Mouse (Mus musculus) hindbrain, postnatal 0 days (tissue): Measurements from ENCODE around the gene Mdc1. TPM values are rescaled to one million over a fixed set of nuclear protein-coding genes. Genes with fewer than 3 reads are reported as not detected.

Experiments used
- ATAC-seq: fragments of 200-750 bp; cut with Nextera tagmentation; 2 replicates; pipeline ENCODE4 v1.8.0; 2017; ENCODE audit warnings: mild to moderate bottlenecking, moderate TSS enrichment, moderate library complexity
- DNase-seq: peaks from one replicate; pipeline ENCODE4 v3.0.0-alpha.2; 2015; ENCODE audit warnings: low spot score
- H3K27ac ChIP-seq: fragments of 300-500 bp; sonication (generic); 2 replicates; pipeline ENCODE4 v1.5.1; 2014; ENCODE audit warnings: mild to moderate bottlenecking
- H3K27me3 ChIP-seq: fragments of 300-500 bp; sonication (generic); 2 replicates; pipeline ENCODE4 v1.6.1; 2014; ENCODE audit warnings: low read length, mixed read lengths; ENCODE audit not compliant: insufficient read depth
- H3K36me3 ChIP-seq: fragments of 300-500 bp; sonication (generic); 2 replicates; pipeline ENCODE4 v1.6.1; 2014; ENCODE audit warnings: low read length, mixed read lengths; ENCODE audit not compliant: insufficient read depth
- H3K4me1 ChIP-seq: fragments of 300-500 bp; sonication (generic); 2 replicates; pipeline ENCODE4 v1.6.1; 2014; ENCODE audit warnings: antibody characterized with exemption, low read length, mixed read lengths; ENCODE audit not compliant: insufficient read depth
- H3K4me2 ChIP-seq: fragments of 300-500 bp; sonication (generic); 2 replicates; pipeline ENCODE4 v1.6.1; 2014; ENCODE audit warnings: low read depth, mild to moderate bottlenecking, low read length, moderate library complexity, mixed read lengths
- H3K4me3 ChIP-seq: fragments of 300-500 bp; sonication (generic); 2 replicates; pipeline ENCODE4 v1.5.1; 2014; ENCODE audit warnings: low read length
- H3K9ac ChIP-seq: fragments of 300-500 bp; sonication (generic); replicated peaks from 2 replicates; pipeline ENCODE4 v1.6.1; 2014; ENCODE audit warnings: mild to moderate bottlenecking, low read length, moderate library complexity, mixed read lengths
- H3K9me3 ChIP-seq: fragments of 300-500 bp; sonication (generic); 2 replicates; pipeline ENCODE4 v1.6.1; 2016; ENCODE audit warnings: low read length, mixed read lengths
- CTCF ChIP-seq: IDR thresholded peaks from 2 replicates; pipeline ENCODE4 v1.5.1; 2016; ENCODE audit warnings: antibody characterized with exemption, control low read depth, low read depth
- WGBS: fragments of 180-500 bp; shearing (Covaris S2); extraction: QIAGEN DNeasy Blood & Tissue Kit; methylation state at CpG from one replicate; pipeline ENCODE4 v1.1.7; 2014; 5-methylcytosine and 5-hydroxymethylcytosine counted together
- polyA plus RNA-seq: library from polyadenylated mRNA; unstranded; fragments of >200 nt; fragmentation: Nextera tagmentation; extraction: Ambion mirVana; gene quantifications from 2 replicates; pipeline ENCODE4 v1.2.1, GENCODE M21; 2015
- total RNA-seq: library from RNA; depleted of rRNA; stranded (reverse); fragments of >200 nt; gene quantifications from 2 replicates; pipeline ENCODE4 v1.2.3, GENCODE M21; 2014; rRNA removed

The Mdc1 gene
- total RNA-seq (14.7 and 26.7 TPM in 2 replicates), polyA plus RNA-seq (3.9 and 4.1 TPM in 2 replicates)

DNA sequence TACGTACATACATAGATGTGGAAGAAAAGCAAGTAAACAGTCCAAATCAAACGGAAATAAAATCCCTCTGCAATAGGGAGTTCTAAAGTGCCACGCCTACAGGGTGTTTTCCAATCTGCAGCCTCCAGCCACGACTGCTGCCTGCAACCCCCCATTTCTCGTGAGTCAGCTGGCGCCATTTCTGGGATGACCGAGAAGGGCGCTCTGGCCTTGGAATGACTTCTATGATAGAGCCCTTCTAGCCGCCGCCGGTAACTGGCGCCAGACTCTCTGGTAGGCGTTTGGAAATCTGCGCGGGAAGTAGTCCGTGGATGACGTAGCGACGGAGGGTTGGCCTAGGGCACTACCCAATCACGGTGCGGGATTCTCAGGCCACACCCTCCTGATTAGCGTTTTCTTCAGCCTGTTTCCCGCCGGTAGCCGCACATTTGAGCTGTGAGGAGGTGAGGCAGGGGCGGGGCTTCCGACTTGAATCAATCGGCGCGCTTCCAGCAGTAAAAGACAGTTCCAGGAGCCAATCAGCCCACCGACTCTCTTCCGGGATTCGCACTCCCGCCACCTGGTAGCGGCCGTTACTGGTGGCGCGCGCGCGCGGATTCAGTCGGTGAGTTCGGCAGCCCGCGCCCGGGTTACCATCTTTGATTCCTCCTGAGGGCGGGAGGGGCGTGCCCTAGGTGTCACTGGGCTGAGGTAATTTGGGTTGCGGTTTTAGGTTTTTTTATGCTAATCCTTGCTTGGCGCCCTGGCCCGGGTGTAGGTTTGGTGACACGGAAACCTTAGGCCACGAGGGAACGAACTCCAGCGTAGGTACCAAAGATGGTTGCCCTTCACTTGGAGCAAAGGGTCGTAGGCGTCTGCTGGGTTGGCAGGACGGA is at the start of gene Mdc1:
Gene Mdc1 (plus strand): TSS at position 440 of the 875 bp plus-strand sequence.
- H3K9ac ChIP-seq: peak within 1 kb of the TSS; percentile 51
- WGBS: under 1% methylated on average over 59 of the region's 59 CpGs
- peak within 1 kb of the TSS; percentile 74 for H3K4me2 ChIP-seq
- peak; percentile 63 for TF ChIP-seq CTCF
- H3K9me3 ChIP-seq: no peaks in the 10 kb centered on the region
- no peaks in the 10 kb centered on the region for H3K4me1 ChIP-seq
- peak; percentile 100 for DNase-seq
- no peaks in the 10 kb centered on the region for H3K27me3 ChIP-seq
- H3K4me3 ChIP-seq: peak within 1 kb of the TSS; percentile 65
- ATAC-seq: peak; percentile 95
- H3K27ac ChIP-seq: peak within 1 kb of the TSS; percentile 77
- H3K36me3 ChIP-seq: peaks cover 15% of the 10 kb centered on the region; the same call in 1 of the 2 replicates

DNA sequence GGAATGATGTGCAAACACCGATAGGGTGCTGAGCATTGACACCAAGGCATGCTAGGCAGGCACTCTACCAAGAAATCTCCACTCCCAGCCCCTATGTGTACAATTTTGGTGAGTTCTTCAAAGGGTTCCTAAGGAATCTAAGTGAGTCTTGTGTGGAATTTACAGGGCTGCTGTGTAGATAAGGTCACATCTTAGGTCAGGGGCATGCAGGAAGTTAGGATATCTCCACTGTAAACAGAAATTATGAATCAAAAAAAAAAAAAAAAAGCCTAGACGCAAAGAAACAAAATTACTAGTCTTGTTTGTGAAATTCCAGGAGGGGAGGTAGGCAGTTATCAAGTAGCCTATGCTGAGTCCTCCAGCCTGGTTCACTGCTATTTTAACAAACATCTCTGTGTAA is 48.5 kb upstream of the Mdc1 start:
- Histone ChIP-seq H3K36me3 (no peaks in the 10 kb centered on the region), H3K4me2 (no peak overlapping the region)
- WGBS: 77% methylated on average over 2 of the region's 2 CpGs

GRCm38 (mm10) chr17:35795099-35795498 is 46.2 kb upstream of the Mdc1 start:
- no peak overlapping the region for H3K4me3 ChIP-seq
- no peak overlapping the region for H3K27ac ChIP-seq
- TF ChIP-seq CTCF: no peak
- DNase-seq (no peak), ATAC-seq (no peak)
- H3K4me1 ChIP-seq: no peaks in the 10 kb centered on the region
- H3K4me2 ChIP-seq: no peak overlapping the region
- no peaks in the 10 kb centered on the region for H3K36me3 ChIP-seq
- H3K9me3 ChIP-seq: no peaks in the 10 kb centered on the region
- 55% methylated on average over 2 of the region's 2 CpGs for WGBS
- no peak overlapping the region for H3K9ac ChIP-seq
- no peaks in the 10 kb centered on the region for H3K27me3 ChIP-seq

More for the DNA sequence above, 48.5 kb upstream of the Mdc1 start:
- Histone ChIP-seq H3K4me3 (no peak overlapping the region), H3K4me1 (no peaks in the 10 kb centered on the region), H3K27me3 (no peaks in the 10 kb centered on the region), H3K9me3 (no peaks in the 10 kb centered on the region), H3K27ac (no peak overlapping the region), H3K9ac (no peak overlapping the region)
- no peak for TF ChIP-seq CTCF
- DNase-seq: no peak
- ATAC-seq: no peak

DNA sequence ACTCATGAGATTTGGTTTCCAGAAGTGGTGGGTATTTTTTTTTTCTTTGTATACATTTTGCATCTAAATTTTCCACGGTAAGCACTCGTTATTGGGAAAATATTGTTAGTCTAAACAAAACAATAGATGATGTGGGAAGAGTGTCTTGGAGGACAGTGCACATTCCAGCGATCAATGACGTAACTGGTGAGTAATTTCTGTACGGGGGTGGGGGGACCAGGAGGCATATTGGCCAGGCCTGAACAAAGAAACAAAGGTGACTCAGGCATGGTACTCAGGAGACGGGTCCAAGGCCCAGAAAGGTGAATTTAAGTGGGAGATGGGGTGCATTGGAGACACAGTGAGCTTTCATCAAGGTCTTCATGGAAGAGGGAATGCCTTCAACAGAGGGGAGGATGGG is 45.7 kb upstream of the Mdc1 start:
- WGBS: 69% methylated on average over 6 of the region's 6 CpGs
- no peak for DNase-seq
- no peak overlapping the region for H3K4me2 ChIP-seq

GRCm38 (mm10) chr17:35796835-35797234 is 44.5 kb upstream of the Mdc1 start:
- H3K4me1 ChIP-seq: no peaks in the 10 kb centered on the region
- DNase-seq (no peak), ATAC-seq (no peak)
- TF ChIP-seq CTCF: no peak
- no peaks in the 10 kb centered on the region for H3K27me3 ChIP-seq
- H3K4me2 ChIP-seq: no peak overlapping the region
- H3K27ac ChIP-seq: no peak overlapping the region
- no peaks in the 10 kb centered on the region for H3K9me3 ChIP-seq
- H3K4me3 ChIP-seq: no peak overlapping the region
- H3K36me3 ChIP-seq: no peaks in the 10 kb centered on the region
- H3K9ac ChIP-seq: no peak overlapping the region
- WGBS: 76% methylated on average over 5 of the region's 5 CpGs

More for the DNA sequence above, 45.7 kb upstream of the Mdc1 start:
- H3K36me3 ChIP-seq: no peaks in the 10 kb centered on the region
- ATAC-seq: no peak
- H3K27me3 ChIP-seq: no peaks in the 10 kb centered on the region
- no peak for TF ChIP-seq CTCF
- H3K9me3 ChIP-seq: no peaks in the 10 kb centered on the region
- no peak overlapping the region for H3K27ac ChIP-seq
- no peaks in the 10 kb centered on the region for H3K4me1 ChIP-seq
- no peak overlapping the region for H3K9ac ChIP-seq
- H3K4me3 ChIP-seq: no peak overlapping the region

GRCm38 (mm10) chr17:35800905-35801304 is 40.4 kb upstream of the Mdc1 start:
- H3K27ac ChIP-seq: no peak overlapping the region
- no peak for TF ChIP-seq CTCF
- no peaks in the 10 kb centered on the region for H3K36me3 ChIP-seq
- no peaks in the 10 kb centered on the region for H3K27me3 ChIP-seq
- no peaks in the 10 kb centered on the region for H3K4me1 ChIP-seq
- DNase-seq (no peak), ATAC-seq (no peak)
- no peak overlapping the region for H3K4me2 ChIP-seq
- H3K4me3 ChIP-seq: no peak overlapping the region
- WGBS: 79% methylated on average over 2 of the region's 2 CpGs
- no peaks in the 10 kb centered on the region for H3K9me3 ChIP-seq
- H3K9ac ChIP-seq: no peak overlapping the region

DNA sequence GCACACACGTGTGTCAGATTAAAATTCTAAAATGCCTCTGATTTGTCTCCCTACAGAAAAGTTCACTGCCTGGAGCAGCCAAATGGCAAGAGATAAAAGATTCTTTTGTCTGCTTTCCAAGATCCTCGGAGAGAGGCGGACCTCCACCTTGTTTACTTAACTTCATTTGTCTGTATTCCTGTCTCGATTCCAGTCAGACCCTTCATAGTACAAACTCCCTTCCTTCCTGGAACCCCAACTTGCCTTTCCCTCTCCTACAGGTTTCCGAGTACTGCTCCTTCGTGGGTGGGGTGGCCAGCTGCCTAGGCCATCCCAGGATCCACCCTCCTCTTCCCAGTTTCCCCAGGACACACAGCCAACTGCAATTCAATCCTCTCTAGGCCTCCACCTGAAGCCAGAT is 38.3 kb upstream of the Mdc1 start:
- 37% methylated on average over 6 of the region's 6 CpGs for WGBS
- no peak for TF ChIP-seq CTCF
- Histone ChIP-seq H3K9ac (no peak overlapping the region), H3K36me3 (no peaks in the 10 kb centered on the region), H3K4me2 (no peak overlapping the region), H3K4me3 (no peak overlapping the region), H3K9me3 (no peaks in the 10 kb centered on the region), H3K4me1 (no peaks in the 10 kb centered on the region), H3K27ac (no peak overlapping the region), H3K27me3 (no peaks in the 10 kb centered on the region)
- DNase-seq (no peak), ATAC-seq (no peak)
